Mouse (Mus musculus) forebrain, postnatal 0 days (tissue): ENCODE results near the gene Usp32. TPM values are rescaled to one million over a fixed set of nuclear protein-coding genes. Genes with fewer than 3 reads are reported as not detected.

Experiments used
- ATAC-seq: fragments of 200-750 bp; cut with Nextera tagmentation; 2 replicates; pipeline ENCODE4 v1.8.0; 2017; ENCODE audit warnings: mild to moderate bottlenecking, moderate library complexity
- DNase-seq: peaks from one replicate; pipeline ENCODE4 v3.0.0-alpha.2; 2015
- H3K27ac ChIP-seq: fragments of 300-500 bp; sonication (generic); 2 replicates; pipeline ENCODE4 v1.5.1; 2014; ENCODE audit warnings: low read depth, mild to moderate bottlenecking, antibody characterized with exemption, low read length, moderate library complexity, mixed read lengths
- H3K27me3 ChIP-seq: fragments of 300-500 bp; sonication (generic); 2 replicates; pipeline ENCODE4 v1.6.1; 2014; ENCODE audit warnings: mild to moderate bottlenecking, low read length, mixed read lengths; ENCODE audit not compliant: insufficient read depth
- H3K36me3 ChIP-seq: fragments of 300-500 bp; sonication (generic); 2 replicates; pipeline ENCODE4 v1.6.1; 2014; ENCODE audit warnings: mild to moderate bottlenecking, moderate library complexity; ENCODE audit not compliant: insufficient read depth
- H3K4me1 ChIP-seq: fragments of 300-500 bp; sonication (generic); 2 replicates; pipeline ENCODE4 v1.6.1; 2014; ENCODE audit warnings: antibody characterized with exemption; ENCODE audit not compliant: insufficient read depth
- H3K4me2 ChIP-seq: fragments of 300-500 bp; sonication (generic); 2 replicates; pipeline ENCODE4 v1.6.1; 2014; ENCODE audit warnings: low read depth, mild to moderate bottlenecking, moderate library complexity
- H3K4me3 ChIP-seq: fragments of 300-500 bp; sonication (generic); 2 replicates; pipeline ENCODE4 v1.5.1; 2014; ENCODE audit warnings: low read depth, low read length, mixed read lengths
- H3K9ac ChIP-seq: fragments of 300-500 bp; sonication (generic); 2 replicates; pipeline ENCODE4 v1.6.1; 2014; ENCODE audit warnings: mild to moderate bottlenecking
- H3K9me3 ChIP-seq: fragments of 300-500 bp; sonication (generic); 2 replicates; pipeline ENCODE4 v1.6.1; 2016; ENCODE audit warnings: low read length
- CTCF ChIP-seq: sonication (generic); IDR thresholded peaks from 2 replicates; pipeline ENCODE4 v1.5.1; 2016; ENCODE audit warnings: antibody characterized with exemption, control low read depth, low read depth
- WGBS: fragments of 180-500 bp; shearing (Covaris S2); extraction: QIAGEN DNeasy Blood & Tissue Kit; methylation state at CpG from one replicate; pipeline ENCODE4 v1.1.7; 2014; 5-methylcytosine and 5-hydroxymethylcytosine counted together
- polyA plus RNA-seq: library from polyadenylated mRNA; unstranded; fragments of >200 nt; fragmentation: Nextera tagmentation; extraction: Ambion mirVana; gene quantifications from 2 replicates; pipeline ENCODE4 v1.2.1, GENCODE M21; 2015
- total RNA-seq: library from RNA; depleted of rRNA; stranded (reverse); fragments of >200 nt; gene quantifications from 2 replicates; pipeline ENCODE4 v1.2.3, GENCODE M21; 2014

Usp32 gene
- total and polyA plus RNA-seq, 2 experiments from 2014 or later: 7.6 to 44.4 TPM

DNA sequence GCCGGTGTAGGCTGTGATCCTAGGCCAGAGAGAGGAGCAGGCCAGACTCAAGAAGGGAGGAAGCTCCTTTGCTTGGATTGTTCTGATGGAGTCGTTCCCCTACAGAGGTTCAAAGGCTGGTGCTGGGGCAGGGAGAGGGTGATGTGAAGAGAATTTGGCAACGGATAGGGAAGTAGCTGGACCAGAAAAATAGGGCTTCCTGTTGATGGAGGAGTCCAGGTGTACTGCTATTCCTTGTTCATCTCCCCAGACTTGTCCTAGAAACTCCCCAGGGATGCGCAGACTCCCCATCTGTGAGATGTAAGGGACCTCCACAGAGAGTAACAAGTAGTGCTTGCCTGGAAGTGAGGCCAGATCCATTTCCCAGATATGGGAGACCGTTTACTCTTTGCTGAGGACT lies 183.6 kb downstream of the Usp32 start:
- Histone ChIP-seq H3K9ac (no peak overlapping the region), H3K4me3 (no peak overlapping the region), H3K36me3 (no peaks in the 10 kb centered on the region), H3K27ac (no peak overlapping the region), H3K4me2 (no peak overlapping the region), H3K9me3 (no peaks in the 10 kb centered on the region), H3K4me1 (peaks cover 8% of the 10 kb centered on the region; the same call in 1 of the 2 replicates), H3K27me3 (peaks cover 33% of the 10 kb centered on the region)
- ATAC-seq (no peak), DNase-seq (no peak)
- TF ChIP-seq CTCF: no peak
- WGBS: 38% methylated on average over 5 of the region's 5 CpGs

DNA sequence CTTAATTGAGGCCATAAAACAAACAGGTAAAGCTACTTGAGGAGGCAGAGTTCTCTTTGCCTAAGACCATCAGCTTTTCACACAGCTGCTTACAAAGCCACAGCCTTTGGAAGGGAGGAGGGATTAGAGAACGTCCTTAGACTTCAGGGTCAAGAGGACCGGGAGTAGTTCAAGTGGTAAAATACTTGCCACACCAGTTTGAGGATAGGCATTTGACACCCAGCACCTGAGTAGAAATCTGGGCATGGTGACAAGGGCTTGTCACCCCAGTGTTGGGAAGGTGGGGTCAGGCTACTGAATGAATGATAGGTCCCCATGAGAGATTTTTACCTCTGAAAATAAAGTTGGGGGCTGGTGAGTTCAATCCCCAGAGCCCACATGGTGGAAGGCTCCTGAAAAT lies 187.3 kb downstream of the Usp32 start:
- Histone ChIP-seq H3K4me2 (no peak overlapping the region), H3K9ac (no peak overlapping the region), H3K27ac (no peak overlapping the region), H3K27me3 (peaks cover 18% of the 10 kb centered on the region), H3K4me1 (peaks cover 4% of the 10 kb centered on the region; the same call in 1 of the 2 replicates), H3K9me3 (no peaks in the 10 kb centered on the region), H3K4me3 (no peak overlapping the region), H3K36me3 (no peaks in the 10 kb centered on the region)
- DNase-seq (no peak), ATAC-seq (no peak)
- no peak for TF ChIP-seq CTCF
- WGBS: 31% methylated on average over 2 of the region's 2 CpGs

DNA sequence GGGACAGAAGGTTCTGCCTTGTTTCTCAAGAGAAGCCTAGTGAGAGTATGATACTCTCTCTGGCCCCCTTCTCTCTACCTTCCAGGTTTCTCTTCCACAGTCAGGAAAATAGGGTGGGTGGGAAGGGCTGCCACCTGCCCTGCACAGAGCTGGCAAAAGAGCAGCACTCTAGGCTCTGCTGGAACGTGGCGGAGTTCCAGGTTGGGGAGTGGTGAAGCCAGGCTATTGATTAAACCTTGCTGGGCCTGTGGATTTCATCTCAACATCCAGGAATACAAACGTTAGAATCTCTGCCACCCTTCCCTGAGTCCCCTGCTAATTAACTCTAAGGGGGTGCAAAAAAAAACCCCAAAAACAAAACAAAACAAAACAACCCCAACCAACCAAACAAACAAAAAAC lies 191.4 kb downstream of the Usp32 start:
- no peak for TF ChIP-seq CTCF
- ATAC-seq (no peak), DNase-seq (no peak)

DNA sequence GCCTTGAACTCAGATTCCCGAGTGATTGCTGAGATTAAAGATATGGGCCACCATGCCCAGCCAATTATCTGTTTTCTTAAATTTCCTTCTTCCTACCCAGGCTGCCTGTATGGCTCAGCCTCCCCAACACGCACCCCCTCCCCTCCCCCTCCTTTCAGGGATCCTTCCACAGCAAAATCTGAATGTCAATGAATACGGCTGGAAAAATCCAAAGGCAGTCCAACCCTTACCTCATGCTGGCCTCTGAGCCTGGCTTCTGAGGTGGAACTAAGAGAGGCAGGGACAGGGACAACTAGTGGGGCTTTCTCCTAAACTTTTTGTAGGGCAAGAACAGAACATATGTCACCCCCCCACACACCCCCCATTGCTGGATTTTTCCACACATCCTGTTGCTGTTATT lies 191.8 kb downstream of the Usp32 start:
- no peak for DNase-seq
- no peaks in the 10 kb centered on the region for H3K9me3 ChIP-seq
- H3K4me3 ChIP-seq: no peak overlapping the region
- ATAC-seq: peak; percentile 40
- no peak for TF ChIP-seq CTCF
- H3K27ac ChIP-seq: peak overlapping the region; percentile 45; the same call in 1 of the 2 replicates
- no peaks in the 10 kb centered on the region for H3K27me3 ChIP-seq
- no peak overlapping the region for H3K9ac ChIP-seq
- H3K4me2 ChIP-seq: no peak overlapping the region
- no peaks in the 10 kb centered on the region for H3K4me1 ChIP-seq
- H3K36me3 ChIP-seq: no peaks in the 10 kb centered on the region
- 25% methylated on average over 3 of the region's 3 CpGs for WGBS

More for the DNA sequence above, 191.4 kb downstream of the Usp32 start:
- Histone ChIP-seq H3K4me3 (no peak overlapping the region), H3K4me1 (no peaks in the 10 kb centered on the region), H3K9me3 (no peaks in the 10 kb centered on the region), H3K9ac (no peak overlapping the region), H3K4me2 (no peak overlapping the region), H3K36me3 (no peaks in the 10 kb centered on the region), H3K27me3 (no peaks in the 10 kb centered on the region), H3K27ac (peak overlapping the region; percentile 45; the same call in 1 of the 2 replicates)
- WGBS: 17% methylated on average over 3 of the region's 3 CpGs

DNA sequence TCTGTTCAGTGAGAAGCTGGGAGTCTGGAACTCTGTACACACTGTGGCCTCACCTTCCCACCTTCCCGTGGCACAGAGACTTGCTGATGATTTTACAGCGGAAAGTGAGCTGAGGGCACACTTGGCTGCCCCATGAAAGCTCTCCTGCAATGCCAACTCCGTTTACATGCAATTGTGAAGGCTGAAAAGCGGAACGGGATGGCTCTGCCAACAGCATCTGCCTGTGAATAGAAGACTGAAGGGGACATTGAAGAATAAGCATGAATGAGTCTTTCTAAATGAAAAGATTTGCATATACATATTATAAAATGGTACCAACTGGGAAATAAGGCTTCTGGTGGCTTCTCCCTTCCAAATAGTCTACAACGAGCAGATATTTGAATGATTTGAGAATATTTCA lies 192.8 kb downstream of the Usp32 start:
- TF ChIP-seq CTCF: no peak
- peak; percentile 60 for DNase-seq
- peak; percentile 72 for ATAC-seq
- no peaks in the 10 kb centered on the region for H3K27me3 ChIP-seq
- H3K27ac ChIP-seq: no peak overlapping the region; the same call in none of the 2 replicates
- H3K36me3 ChIP-seq: no peaks in the 10 kb centered on the region
- H3K4me3 ChIP-seq: no peak overlapping the region
- H3K9ac ChIP-seq: no peak overlapping the region
- H3K9me3 ChIP-seq: no peaks in the 10 kb centered on the region
- no peak overlapping the region for H3K4me2 ChIP-seq
- H3K4me1 ChIP-seq: no peaks in the 10 kb centered on the region
- WGBS: 22% methylated on average over 6 of the region's 6 CpGs

DNA sequence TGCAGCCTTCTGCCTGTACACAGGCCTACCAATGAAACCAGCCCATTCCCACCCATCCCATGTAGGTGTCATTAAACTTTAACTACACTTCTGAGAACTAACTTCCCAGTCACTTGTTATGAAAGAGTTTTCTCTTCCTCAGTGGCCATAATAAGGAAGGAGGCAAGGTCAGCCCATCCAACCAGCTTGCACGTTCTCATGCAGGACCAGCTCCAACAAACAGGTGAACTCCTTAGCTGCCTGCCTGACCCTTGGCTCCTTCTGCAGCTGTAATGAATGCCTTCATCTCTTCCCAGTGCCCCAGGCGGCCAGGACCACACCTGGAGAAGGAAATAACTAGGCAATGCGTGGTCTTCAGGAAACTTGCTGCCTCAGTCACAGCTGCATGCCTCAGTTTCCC lies 194.1 kb downstream of the Usp32 start:
- Histone ChIP-seq H3K27ac (no peak overlapping the region), H3K4me1 (no peaks in the 10 kb centered on the region), H3K9me3 (no peaks in the 10 kb centered on the region), H3K36me3 (no peaks in the 10 kb centered on the region), H3K9ac (no peak overlapping the region), H3K4me3 (no peak overlapping the region), H3K27me3 (no peaks in the 10 kb centered on the region), H3K4me2 (no peak overlapping the region)
- TF ChIP-seq CTCF: no peak
- no peak for ATAC-seq
- 67% methylated on average over 3 of the region's 3 CpGs for WGBS
- DNase-seq: no peak

DNA sequence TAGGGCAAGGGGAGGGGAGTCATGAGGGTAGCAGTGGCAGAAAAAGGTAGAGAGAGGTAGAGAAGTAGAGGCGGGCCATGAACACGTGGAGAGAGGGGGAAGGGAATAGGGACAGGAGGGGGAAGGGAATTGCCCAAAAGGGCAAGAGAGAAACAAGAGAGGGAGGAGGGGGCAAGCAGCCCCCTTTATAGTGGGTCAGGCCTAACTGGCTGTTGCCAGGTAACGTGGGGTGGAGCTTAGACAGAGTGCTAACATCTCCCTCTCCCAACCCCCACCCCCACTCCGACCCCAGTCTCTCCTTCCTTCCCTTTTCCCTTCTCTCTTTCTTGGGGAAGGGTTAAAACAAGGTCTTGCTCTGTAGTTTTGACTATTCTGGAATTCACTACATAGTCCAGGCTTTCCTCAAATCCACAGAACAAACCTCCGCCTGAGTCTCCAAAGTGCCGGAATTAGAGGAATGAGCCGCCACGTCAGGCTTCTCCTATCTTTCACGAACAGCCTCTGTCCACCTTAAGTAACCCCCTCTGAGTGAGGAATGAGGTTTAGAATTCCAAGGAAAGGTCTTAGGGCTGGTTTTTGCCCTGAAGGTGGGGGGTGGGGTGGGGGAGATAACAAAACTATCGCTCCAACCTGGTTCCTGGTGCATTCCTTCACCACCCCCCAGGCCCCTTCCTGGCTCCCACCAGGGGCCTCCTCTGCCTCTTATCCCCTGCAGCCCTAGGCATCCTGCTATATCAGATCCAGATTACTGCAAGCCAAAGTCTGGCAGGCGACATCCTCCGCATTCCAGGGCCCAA lies 195.1 kb downstream of the Usp32 start:
- DNase-seq: no peak
- Histone ChIP-seq H3K4me3 (no peak overlapping the region), H3K4me1 (peaks cover 3% of the 10 kb centered on the region), H3K27ac (no peak overlapping the region), H3K36me3 (no peaks in the 10 kb centered on the region), H3K9ac (no peak overlapping the region), H3K9me3 (no peaks in the 10 kb centered on the region), H3K27me3 (no peaks in the 10 kb centered on the region), H3K4me2 (no peak overlapping the region)
- WGBS: 13% methylated on average over 12 of the region's 12 CpGs
- peak; percentile 47; the same call in 1 of the 2 replicates for ATAC-seq
- TF ChIP-seq CTCF: no peak
